Mouse (Mus musculus) limb, embryonic 11.5 days (tissue): ENCODE data around the gene Lonrf3. TPM values are rescaled to one million over a fixed set of nuclear protein-coding genes. Genes with fewer than 3 reads are reported as not detected.

ENCODE experiments used
- ATAC-seq: fragments of 200-750 bp; cut with Nextera tagmentation; 2 replicates; pipeline ENCODE4 v1.8.0; 2017; ENCODE audit warnings: low read depth; ENCODE audit not compliant: insufficient number of reproducible peaks, low FRiP score, low TSS enrichment
- DNase-seq: peaks from one replicate; pipeline ENCODE4 v3.0.0-alpha.2; 2015; ENCODE audit warnings: low spot score
- H3K27ac ChIP-seq: fragments of 300-500 bp; sonication (generic); replicated peaks from 2 replicates; pipeline ENCODE4 v1.5.1; 2014; ENCODE audit warnings: low read depth, mild to moderate bottlenecking, low read length
- H3K27me3 ChIP-seq: fragments of 300-500 bp; sonication (generic); 2 replicates; pipeline ENCODE4 v1.6.1; 2014; ENCODE audit warnings: mild to moderate bottlenecking, low read length, mixed read lengths; ENCODE audit not compliant: control insufficient read depth, insufficient read depth
- H3K36me3 ChIP-seq: fragments of 300-500 bp; sonication (generic); 2 replicates; pipeline ENCODE4 v1.6.1; 2014; ENCODE audit warnings: mild to moderate bottlenecking, low read length, moderate library complexity, mixed read lengths; ENCODE audit not compliant: control insufficient read depth, insufficient read depth
- H3K4me1 ChIP-seq: fragments of 300-500 bp; sonication (generic); 2 replicates; pipeline ENCODE4 v1.6.1; 2014; ENCODE audit warnings: low read length, mixed read lengths; ENCODE audit not compliant: control insufficient read depth, insufficient read depth
- H3K4me2 ChIP-seq: fragments of 300-500 bp; sonication (generic); 2 replicates; pipeline ENCODE4 v1.6.1; 2014; ENCODE audit warnings: low read depth, mild to moderate bottlenecking, moderate library complexity; ENCODE audit not compliant: severe bottlenecking
- H3K4me3 ChIP-seq: fragments of 300-500 bp; sonication (generic); 2 replicates; pipeline ENCODE4 v1.5.1; 2014; ENCODE audit warnings: low read depth, low read length
- H3K9ac ChIP-seq: fragments of 300-500 bp; sonication (generic); 2 replicates; pipeline ENCODE4 v1.6.1; 2014; ENCODE audit warnings: mild to moderate bottlenecking, low read length
- H3K9me3 ChIP-seq: fragments of 300-500 bp; sonication (generic); 2 replicates; pipeline ENCODE4 v1.6.1; 2016; ENCODE audit warnings: low read length; ENCODE audit not compliant: control insufficient read depth
- WGBS: fragments of 180-500 bp; shearing (Covaris S2); extraction: QIAGEN DNeasy Blood & Tissue Kit; methylation state at CpG from one replicate; pipeline ENCODE4 v1.1.7; 2014; 5-methylcytosine and 5-hydroxymethylcytosine counted together
- polyA plus RNA-seq: library from polyadenylated mRNA; unstranded; fragments of >200 nt; fragmentation: Nextera tagmentation; extraction: Ambion mirVana; gene quantifications from 2 replicates; pipeline ENCODE4 v1.2.1, GENCODE M21; 2014

Gene Lonrf3
- polyA plus RNA-seq: 0.10 and 0.11 TPM in 2 replicates

- Histone ChIP-seq H3K27me3 (peaks cover 20% of the 10 kb centered on the region), H3K9me3 (no peaks in the 10 kb centered on the region), H3K4me1 (no peaks in the 10 kb centered on the region), H3K4me3 (peak within 1 kb of the TSS; percentile 31), H3K4me2 (peak within 1 kb of the TSS; percentile 65), H3K9ac (no peak within 1 kb of the TSS), H3K27ac (no peak within 1 kb of the TSS), H3K36me3 (no peaks in the 10 kb centered on the region)
- DNase-seq (peak; percentile 50), ATAC-seq (no peak)
- WGBS: 27% methylated on average over 68 of the region's 68 CpGs
Observed at GRCm38 (mm10) chrX:36328271-36329039, at the start of gene Lonrf3. Lonrf3 (plus strand) TSS chrX:36328353.

GRCm38 (mm10) chrX:36278750-36279149 lies 49.4 kb upstream of the Lonrf3 start:
- ATAC-seq: no peak
- WGBS: 76% methylated on average over 1 of the region's 1 CpGs
- no peaks in the 10 kb centered on the region for H3K36me3 ChIP-seq
- no peak overlapping the region for H3K27ac ChIP-seq
- H3K9me3 ChIP-seq: no peaks in the 10 kb centered on the region
- H3K4me1 ChIP-seq: no peaks in the 10 kb centered on the region
- no peak overlapping the region for H3K9ac ChIP-seq
- H3K27me3 ChIP-seq: no peaks in the 10 kb centered on the region
- H3K4me2 ChIP-seq: no peak overlapping the region
- DNase-seq: no peak
- no peak overlapping the region for H3K4me3 ChIP-seq

GRCm38 (mm10) chrX:36311420-36311819 lies 16.7 kb upstream of the Lonrf3 start:
- no peak for DNase-seq
- Histone ChIP-seq H3K9me3 (no peaks in the 10 kb centered on the region), H3K4me3 (no peak overlapping the region), H3K27me3 (no peaks in the 10 kb centered on the region), H3K4me1 (no peaks in the 10 kb centered on the region), H3K36me3 (no peaks in the 10 kb centered on the region), H3K27ac (no peak overlapping the region), H3K4me2 (no peak overlapping the region), H3K9ac (no peak overlapping the region)
- WGBS: 71% methylated on average over 3 of the region's 3 CpGs
- ATAC-seq: no peak

DNA sequence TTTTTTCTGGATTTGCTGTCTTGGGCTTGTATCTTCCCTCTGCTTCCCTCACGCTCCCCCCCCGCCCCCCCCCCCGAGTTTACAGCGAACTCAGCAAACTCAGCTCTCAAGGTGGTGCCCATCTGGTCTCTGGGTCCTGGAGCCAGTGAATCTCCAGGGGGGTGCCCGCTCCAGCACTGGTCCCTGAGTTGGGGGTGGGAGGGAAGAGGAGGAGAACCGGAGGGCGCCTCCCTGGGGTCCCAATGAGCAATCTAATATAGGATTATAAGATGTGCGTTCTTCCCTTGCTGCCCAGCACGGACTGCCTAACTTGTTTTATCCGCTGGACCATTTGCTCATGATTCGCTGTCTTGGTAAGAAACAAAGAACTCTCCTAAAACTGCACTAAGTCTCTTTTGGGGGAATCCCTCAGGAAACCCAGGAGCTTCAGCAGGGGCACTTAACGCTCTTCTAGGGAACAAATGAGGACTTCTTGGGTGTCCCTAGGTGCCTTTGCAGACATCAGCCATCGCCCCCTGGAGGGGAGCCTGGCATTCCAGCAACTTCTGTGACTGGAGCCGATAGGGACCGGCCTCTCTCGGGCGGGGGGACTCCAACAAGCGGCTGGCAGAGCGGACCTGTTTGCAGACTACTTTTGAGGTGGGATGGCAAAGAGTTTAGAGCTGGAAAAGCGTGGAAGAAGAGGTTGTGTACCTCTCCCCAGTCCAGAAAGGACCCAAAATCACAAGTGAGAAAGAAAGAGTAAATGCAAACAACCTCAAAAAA lies 480 bp upstream of the Lonrf3 start:
- Histone ChIP-seq H3K27me3 (peaks cover 20% of the 10 kb centered on the region), H3K9ac (no peak overlapping the region), H3K4me2 (peak overlapping the region; percentile 65; the same call in 1 of the 2 replicates), H3K36me3 (no peaks in the 10 kb centered on the region), H3K4me3 (no peak overlapping the region), H3K9me3 (no peaks in the 10 kb centered on the region), H3K4me1 (no peaks in the 10 kb centered on the region), H3K27ac (no peak overlapping the region)
- WGBS: 24% methylated on average over 19 of the region's 20 CpGs
- DNase-seq: peak; percentile 40
- no peak for ATAC-seq

GRCm38 (mm10) chrX:36329040-36329649 lies 992 bp downstream of the Lonrf3 start:
- Histone ChIP-seq H3K9me3 (no peaks in the 10 kb centered on the region), H3K27ac (no peak overlapping the region), H3K9ac (no peak overlapping the region), H3K4me1 (no peaks in the 10 kb centered on the region), H3K4me2 (peak overlapping the region; percentile 65), H3K36me3 (no peaks in the 10 kb centered on the region), H3K4me3 (peak overlapping the region; percentile 31), H3K27me3 (peaks cover 20% of the 10 kb centered on the region)
- peak; percentile 31 for DNase-seq
- 22% methylated on average over 34 of the region's 66 CpGs for WGBS
- ATAC-seq: no peak

DNA sequence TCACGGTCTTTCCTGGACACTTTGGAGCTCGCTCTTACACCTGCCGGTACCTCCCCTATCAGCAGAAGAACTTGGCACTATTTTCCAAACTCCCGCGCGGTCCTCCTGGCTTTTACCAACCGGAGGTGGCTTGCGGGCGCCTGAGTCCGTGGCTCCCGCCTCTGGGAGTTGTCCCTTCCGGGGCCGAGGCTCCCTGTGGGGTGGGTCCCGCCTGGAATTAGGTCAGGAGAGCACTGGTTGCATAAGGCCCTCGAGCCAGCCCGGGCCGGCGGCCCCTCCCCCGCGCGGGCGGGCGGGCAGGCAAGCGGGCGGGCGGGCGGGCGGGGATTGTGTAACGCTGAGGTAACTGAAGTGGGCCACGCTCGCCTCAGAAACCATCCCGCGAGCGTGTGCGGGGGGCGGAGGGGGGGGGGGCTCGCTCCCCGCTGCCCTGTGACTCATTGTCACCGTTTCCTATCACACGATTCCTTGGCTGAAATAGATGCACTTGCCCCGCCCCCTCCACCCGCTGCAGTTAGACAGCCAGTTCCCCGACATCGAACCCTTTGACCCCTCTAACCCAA lies 1.8 kb downstream of the Lonrf3 start:
- Histone ChIP-seq H3K36me3 (no peaks in the 10 kb centered on the region), H3K27me3 (peaks cover 20% of the 10 kb centered on the region), H3K9me3 (no peaks in the 10 kb centered on the region), H3K27ac (no peak overlapping the region), H3K4me3 (peak overlapping the region; percentile 31), H3K4me2 (peak overlapping the region; percentile 65), H3K4me1 (no peaks in the 10 kb centered on the region), H3K9ac (no peak overlapping the region)
- WGBS: 24% methylated on average over 25 of the region's 44 CpGs
- no peak for ATAC-seq
- DNase-seq: peak; percentile 43

DNA sequence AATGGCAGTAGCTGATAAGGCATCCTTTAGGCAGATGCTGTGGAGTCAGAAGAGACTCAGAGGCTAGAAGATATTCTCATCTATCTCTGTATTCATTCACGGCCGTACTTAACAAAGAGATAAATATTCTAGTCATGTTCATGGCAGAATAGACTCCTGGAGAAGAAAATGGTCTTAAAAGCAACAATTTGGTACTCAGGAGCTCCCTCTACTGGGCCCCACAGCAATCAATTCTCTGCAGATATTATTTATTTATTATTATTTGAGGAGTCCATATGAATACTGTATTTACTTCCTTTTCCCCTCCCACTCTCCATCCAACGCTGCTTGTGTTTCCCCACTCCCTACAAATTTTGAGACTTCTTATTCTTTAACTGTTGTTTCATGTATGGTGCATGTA lies 24.3 kb downstream of the Lonrf3 start:
- Histone ChIP-seq H3K36me3 (no peaks in the 10 kb centered on the region), H3K9ac (no peak overlapping the region), H3K9me3 (no peaks in the 10 kb centered on the region), H3K4me2 (no peak overlapping the region), H3K27me3 (no peaks in the 10 kb centered on the region), H3K27ac (no peak overlapping the region), H3K4me1 (no peaks in the 10 kb centered on the region), H3K4me3 (no peak overlapping the region)
- 71% methylated on average over 3 of the region's 3 CpGs for WGBS
- peak; percentile 21 for DNase-seq
- ATAC-seq: no peak

GRCm38 (mm10) chrX:36385340-36385739 lies 57.2 kb downstream of the Lonrf3 start:
- H3K27me3 ChIP-seq: no peaks in the 10 kb centered on the region
- H3K4me2 ChIP-seq: no peak overlapping the region
- H3K4me1 ChIP-seq: no peaks in the 10 kb centered on the region
- no peaks in the 10 kb centered on the region for H3K9me3 ChIP-seq
- H3K27ac ChIP-seq: no peak overlapping the region
- H3K9ac ChIP-seq: no peak overlapping the region
- no peak for DNase-seq
- no peaks in the 10 kb centered on the region for H3K36me3 ChIP-seq
- H3K4me3 ChIP-seq: no peak overlapping the region
- ATAC-seq: no peak
